Mouse (Mus musculus) liver (tissue): ENCODE data around the gene Mrpl10.

Experiments used
- DNase-seq: peaks from one replicate; pipeline ENCODE4 v3.0.0-alpha.2; 2020; ENCODE audit warnings: mixed read lengths

Mrpl10 gene

DNA sequence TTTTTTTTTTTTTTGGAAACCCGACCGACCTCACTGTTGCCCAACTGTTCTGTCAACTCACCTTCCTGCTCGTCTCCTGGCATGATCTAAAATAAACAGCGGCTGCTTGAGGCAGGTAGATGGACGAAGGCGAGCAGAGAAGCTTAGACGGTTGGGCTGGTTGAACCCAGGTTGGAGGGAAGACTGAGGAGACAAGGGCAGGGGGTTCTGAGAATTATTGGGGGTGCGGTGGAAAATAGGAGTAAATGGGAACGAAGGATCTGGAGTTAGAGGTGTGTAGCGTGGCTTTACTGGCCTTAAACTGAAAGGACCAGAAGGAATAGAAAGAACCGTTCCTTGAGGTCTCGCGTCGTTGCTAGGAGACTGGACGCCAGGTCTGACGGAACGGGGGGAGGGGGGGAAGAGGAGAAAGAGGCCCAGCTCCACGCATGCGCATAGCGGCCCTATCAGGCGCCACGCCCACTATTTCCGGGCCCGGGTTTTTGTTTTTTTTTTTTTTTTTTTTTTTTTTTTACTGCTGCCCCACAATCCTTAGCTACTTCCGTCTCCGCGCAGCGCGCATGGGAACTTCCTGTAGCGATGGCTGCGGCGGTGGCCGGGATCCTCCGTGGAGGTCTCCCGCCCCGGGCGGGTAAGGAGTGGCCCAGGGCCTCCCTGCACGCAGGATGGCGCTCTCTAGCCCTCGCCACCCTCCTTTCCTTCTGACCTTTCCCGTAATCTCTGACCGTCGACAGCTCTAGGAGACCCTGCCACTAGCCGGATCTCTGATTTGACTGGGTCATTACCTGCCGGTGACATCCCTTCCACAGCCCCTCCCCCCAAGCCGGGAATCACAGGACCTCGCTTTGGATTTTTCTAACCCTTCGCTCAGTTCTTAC, at the start of gene Mrpl10, which contains the start of gene Lrrc46:
Gene Mrpl10, plus strand, starts transcription at position 539 of the 878 bp plus-strand sequence.
Gene Lrrc46, minus strand, starts transcription at position 386 of the 878 bp plus-strand sequence.
- peak; percentile 95 for DNase-seq

GRCm38 (mm10) chr11:96992722-96993311, 48.5 kb upstream of the Mrpl10 start:
- peak; percentile 35 for DNase-seq

GRCm38 (mm10) chr11:96995031-96995430, 46.3 kb upstream of the Mrpl10 start:
- no peak for DNase-seq

DNA sequence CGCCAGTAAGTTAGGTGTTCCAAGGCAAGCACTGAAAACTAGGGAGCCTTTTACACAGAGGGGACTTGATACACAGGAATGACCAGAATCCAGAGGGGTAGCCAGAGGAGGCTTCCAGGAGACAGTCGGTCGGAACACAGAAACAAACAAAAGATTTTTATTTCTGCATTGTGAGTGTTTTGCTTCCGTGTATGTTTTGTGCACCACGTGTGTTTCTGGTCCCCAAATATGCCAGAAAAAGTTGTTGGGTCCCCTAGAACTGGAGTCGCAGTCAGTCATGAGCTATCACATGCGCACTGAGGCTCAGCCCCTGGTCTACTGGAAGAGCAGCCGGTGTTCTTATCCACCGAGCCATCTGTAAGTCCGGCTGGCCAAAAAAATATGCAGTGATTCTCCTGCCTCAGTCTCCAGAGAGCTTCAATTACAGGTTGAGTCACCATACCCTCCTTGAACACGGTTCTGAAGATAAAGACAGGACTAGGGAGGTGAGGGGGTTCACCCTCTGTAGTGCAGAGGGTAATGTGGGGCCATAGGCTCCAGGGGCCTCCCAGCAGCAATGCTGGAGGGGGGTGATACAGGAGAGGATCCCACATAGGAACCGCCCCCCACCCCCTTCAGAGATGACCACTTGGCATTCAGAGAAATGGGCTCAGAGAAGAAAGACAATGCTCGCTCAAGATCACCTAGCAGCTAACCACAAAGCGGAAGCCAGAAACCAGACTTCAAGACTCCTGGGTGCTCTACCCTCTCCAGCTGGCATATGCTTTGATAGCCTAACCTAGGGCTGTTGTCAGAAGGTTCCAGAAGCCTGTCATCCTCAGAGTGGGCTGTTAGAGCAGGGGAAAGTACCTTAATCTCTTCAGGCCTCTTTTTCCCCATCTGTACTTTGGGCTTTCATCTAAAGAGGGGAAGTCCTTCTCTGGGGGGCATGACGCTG, 45.3 kb upstream of the Mrpl10 start:
- DNase-seq: no peak

GRCm38 (mm10) chr11:96996773-96997379, 44.5 kb upstream of the Mrpl10 start:
- DNase-seq: no peak

DNA sequence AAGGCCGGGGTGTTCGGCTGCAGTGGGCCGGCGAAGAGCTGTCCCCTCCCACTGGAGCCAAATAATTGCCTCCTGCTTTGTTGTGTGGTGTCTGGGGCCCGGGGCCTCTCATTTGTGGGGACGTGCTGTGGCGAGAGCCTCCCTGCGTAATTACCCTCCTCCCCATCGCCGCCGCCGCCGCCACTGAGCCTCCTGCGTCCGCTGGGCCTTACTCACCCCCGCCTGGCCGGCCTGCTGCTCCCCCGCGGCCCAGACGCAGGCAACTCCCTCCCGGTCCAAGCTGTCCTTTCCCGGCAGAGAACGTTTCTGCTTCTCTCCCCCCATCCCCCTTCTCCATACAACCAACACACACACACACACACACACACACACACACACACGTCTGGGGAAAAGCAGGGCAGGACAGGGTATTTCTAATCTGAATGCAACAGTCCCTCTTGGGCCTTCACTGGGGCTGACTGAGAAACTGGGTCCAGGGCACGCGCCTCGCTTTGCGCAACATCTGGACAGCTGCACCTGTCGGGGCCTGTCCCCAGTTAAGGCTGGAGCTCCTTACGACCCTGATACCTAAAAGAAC, 43.9 kb upstream of the Mrpl10 start:
- peak; percentile 36 for DNase-seq

DNA sequence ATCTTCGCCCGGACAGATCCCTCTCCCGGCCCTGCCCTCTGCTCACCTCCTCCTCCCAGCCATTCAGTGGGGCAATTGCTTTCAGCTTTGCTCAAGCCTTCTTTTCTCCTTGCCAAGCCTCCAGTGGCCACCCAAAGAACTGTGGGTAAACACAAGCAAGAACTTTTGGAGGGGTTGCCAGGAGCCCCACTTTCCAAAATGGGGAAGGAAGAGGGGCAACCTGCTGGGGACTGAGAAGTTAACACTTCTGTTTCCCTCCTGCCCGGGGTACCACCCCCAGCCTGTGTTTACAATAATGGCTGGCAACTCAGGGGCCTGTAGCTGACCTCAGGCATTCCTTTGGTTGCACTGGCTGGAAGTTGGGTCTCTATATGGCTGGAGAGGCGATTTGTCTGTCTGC, 38.2 kb upstream of the Mrpl10 start:
- DNase-seq: no peak

- DNase-seq: no peak
Observed at GRCm38 (mm10) chr11:97007093-97007794, 34.1 kb upstream of the Mrpl10 start.

- DNase-seq: no peak
Observed at GRCm38 (mm10) chr11:97009198-97009790, 32.1 kb upstream of the Mrpl10 start.

DNA sequence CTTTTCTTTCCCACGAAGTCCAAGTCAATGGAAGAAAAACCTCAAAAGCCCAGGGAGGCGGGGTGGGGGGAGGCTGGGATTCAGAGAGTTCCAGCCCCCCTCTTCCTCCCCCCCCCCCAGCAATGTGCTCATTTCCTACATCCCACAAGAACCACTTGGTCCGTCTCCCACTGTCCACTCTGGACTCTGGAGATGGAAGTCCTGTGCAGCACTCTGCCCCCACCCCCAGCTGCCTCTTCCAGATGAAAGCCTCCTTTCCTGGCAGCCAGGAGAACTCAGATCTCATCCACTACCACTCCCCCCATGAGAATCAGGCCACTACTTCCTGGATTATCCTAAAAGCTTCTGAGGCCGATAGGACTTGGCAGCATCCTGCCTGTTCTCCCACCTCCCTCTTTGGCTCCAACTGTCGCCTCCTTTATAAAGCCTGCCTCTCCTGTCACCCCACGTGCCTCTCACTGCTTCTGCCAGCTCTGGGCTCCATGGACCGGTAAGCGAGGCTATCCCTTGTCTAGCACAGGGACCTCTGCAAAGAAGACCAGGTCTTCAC, 28.2 kb upstream of the Mrpl10 start, which contains the start of gene Sp6:
Gene Sp6, plus strand, starts transcription at position 274 of the 550 bp plus-strand sequence.
- DNase-seq: no peak

GRCm38 (mm10) chr11:97017696-97018582, 23.4 kb upstream of the Mrpl10 start:
- DNase-seq: no peak

- DNase-seq: peak; percentile 20
Observed at GRCm38 (mm10) chr11:97018583-97019344, 22.6 kb upstream of the Mrpl10 start.

- no peak for DNase-seq
Observed at GRCm38 (mm10) chr11:97019345-97019708, 22.0 kb upstream of the Mrpl10 start.

GRCm38 (mm10) chr11:97021121-97021765, 20.1 kb upstream of the Mrpl10 start:
- no peak for DNase-seq

- peak; percentile 69 for DNase-seq
Observed at GRCm38 (mm10) chr11:97021873-97022484, 19.4 kb upstream of the Mrpl10 start.

DNA sequence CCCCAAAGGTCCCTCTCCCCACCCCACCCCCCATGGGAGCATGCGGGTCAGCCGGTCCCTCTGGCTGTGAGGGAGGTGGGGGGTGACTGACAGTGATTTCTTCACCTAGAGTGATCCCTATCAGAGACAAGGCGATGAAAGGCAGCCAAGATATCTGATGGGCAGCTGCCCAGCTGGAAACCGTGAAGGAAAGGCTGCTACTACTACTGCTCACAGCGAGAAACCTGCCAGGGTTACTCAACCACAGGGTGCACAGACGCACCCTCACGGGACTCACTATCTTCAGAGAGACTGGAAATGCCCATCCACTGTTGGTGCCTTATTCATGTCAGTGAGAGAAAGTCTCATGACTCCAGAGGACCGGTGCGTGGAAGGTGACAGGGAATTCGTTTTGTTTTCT, 16.4 kb upstream of the Mrpl10 start:
- no peak for DNase-seq

DNA sequence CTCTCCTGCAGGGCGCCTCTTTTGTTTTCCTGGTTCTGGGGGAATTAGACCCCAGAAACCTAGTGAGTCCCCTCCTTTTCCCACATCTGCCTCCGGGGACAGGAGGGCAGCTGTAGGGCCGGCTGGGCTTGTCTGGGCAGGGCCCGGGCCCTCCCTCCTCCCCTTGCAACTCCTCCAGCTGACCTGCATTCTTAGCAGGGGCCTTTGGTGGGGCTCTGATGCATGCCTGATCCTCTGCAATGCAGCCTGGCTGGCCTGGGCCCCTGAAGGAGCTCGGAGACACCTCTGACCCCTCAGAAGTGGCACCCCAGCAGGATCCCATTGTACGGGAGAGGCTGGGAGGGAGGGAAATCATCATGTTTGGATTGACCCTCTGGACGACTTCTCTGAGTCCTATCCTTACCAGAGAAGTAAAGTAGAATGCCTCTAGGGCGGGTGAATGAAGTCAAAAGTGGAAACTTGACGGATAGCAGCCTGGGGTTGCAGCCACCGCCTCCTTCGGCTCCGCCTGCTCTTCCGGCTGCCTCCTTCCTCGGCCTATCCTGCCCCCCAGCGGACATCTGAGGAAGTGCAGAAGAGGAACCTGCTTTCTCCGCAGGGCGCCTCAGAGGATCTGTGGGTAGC, 15.5 kb upstream of the Mrpl10 start:
- DNase-seq: peak; percentile 88
